Mouse (Mus musculus): ENCODE measurements around the gene Itgb3bp.

Itgb3bp gene

GRCm38 (mm10) chr4:99725914-99726451 lies 203.6 kb downstream of the Itgb3bp start:
- DNase-seq (ENCODE audit: extremely low spot score, low spot score), result no peak

- DNase-seq (ENCODE audit: extremely low spot score, low spot score), result no peak
These were observed 205.3 kb downstream of the Itgb3bp start for GRCm38 (mm10) chr4:99724331-99724730.

DNA sequence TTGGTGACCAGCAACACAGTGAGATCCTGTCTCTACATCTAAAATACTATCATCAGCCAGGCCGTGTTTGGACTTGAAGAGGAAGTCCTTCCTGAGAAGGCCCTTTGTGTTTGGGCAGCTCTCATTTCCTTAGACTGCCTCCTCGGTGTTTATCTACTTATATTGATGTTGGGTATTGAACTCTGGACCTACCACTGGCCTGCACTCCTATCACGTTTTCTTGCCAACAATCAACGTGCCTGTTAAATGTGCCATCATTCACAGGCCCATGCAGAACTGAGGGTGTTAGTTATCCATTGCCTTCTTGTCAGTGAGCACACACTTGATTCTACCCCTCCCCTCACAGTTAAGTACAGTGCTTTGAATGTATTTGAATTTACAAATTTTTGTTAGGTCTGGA lies 211.7 kb downstream of the Itgb3bp start:
- no peak for DNase-seq (ENCODE audit: extremely low spot score, low spot score)

- no peak for DNase-seq (ENCODE audit: extremely low spot score, low spot score)
These were observed 213.7 kb downstream of the Itgb3bp start for GRCm38 (mm10) chr4:99715783-99716416.
